Mouse (Mus musculus) megakaryocyte, adult 5-6 weeks (primary cell): ENCODE results near the gene Atp4a. TPM values are rescaled to one million over a fixed set of nuclear protein-coding genes. Genes with fewer than 3 reads are reported as not detected.
"Not testable (repeated sequence)": the region's sequence is repeated elsewhere in the genome, so short reads cannot be mapped to it uniquely, and the experiment has no call there.

Source experiments
- ATAC-seq: 2 replicates; pipeline ENCODE4 v1.8.0; 2016; ENCODE audit warnings: mild to moderate bottlenecking, inconsistent platforms; ENCODE audit not compliant: poor library complexity, severe bottlenecking
- total RNA-seq, 2 experiments: library from RNA; stranded (forward) in 1 of 2; stranded (reverse) in 1 of 2; fragments of 153-499, 151-499 nt in 1 of 2; fragments of 221-1000, 200-1000 nt in 1 of 2; gene quantifications; 2 replicates each; pipeline versions ENCODE4 v1.2.3 to v1.2.4; 2015 to 2017

Gene Atp4a
- total RNA-seq, 2 experiments from 2014 or later, result 0.04 to 1.3 TPM

- peak; percentile 95 for ATAC-seq
Observed at GRCm38 (mm10) chr7:30729396-30730063, 17.5 kb downstream of the Atp4a start, which contains the start of gene Tmem147. Gene Tmem147, minus strand, starts transcription at chr7:30729540.

- not testable (repeated sequence) for ATAC-seq
Observed at GRCm38 (mm10) chr7:30730064-30730722, 18.2 kb downstream of the Atp4a start.

GRCm38 (mm10) chr7:30736211-30736610 is 24.2 kb downstream of the Atp4a start:
- ATAC-seq, result no peak

DNA sequence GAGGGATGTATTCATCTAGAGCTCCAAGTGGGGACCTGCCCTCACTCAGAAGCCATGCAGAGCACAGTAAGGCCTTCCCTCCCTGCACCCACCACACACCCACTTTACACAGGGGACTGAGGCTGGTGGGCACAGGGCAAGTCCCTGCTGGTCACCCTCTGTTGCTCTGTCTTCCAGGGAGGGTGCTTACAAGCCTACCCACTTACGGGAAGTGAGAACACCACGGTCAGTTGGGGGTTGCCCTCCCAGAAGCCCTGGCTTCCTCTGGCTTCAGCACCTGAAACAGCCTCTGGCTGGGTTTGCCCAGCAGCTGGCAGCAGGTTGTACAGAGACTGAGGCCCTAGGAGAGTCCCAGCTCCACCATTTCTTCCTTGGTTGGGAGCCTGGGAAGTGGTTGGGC is 30.6 kb downstream of the Atp4a start:
- peak; percentile 59 for ATAC-seq

- ATAC-seq, result not testable (repeated sequence)
Observed at GRCm38 (mm10) chr7:30743617-30744016, 31.6 kb downstream of the Atp4a start, which contains the start of gene Gapdhs. Gene Gapdhs, minus strand, starts transcription at chr7:30743681.

DNA sequence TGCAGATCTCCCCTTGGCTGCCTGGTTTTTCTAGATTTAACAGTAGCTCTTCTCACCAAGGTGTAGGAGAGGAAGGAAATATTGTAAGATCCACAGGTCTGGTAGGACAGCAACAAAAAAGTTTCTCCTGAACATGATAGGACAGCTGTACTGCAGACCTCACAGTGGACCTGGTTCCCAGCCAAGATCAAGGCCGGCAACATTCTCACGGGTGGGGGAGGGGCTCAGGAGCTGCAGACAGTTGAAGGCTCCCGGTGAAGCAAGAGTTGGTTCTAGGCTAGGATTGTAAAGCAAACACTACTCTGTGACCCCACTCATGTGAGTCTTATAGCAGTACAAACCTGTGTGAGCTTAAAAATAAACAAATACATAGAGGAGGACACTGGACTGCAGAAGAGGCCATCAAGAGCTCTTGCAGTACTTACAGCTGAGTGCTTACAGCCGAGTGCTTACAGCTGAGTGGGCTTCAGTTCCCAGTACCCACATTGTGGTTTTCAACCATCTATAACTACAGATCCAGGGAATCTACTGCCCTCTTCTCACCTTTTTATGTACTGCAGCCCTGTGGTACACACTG is 32.1 kb downstream of the Atp4a start:
- ATAC-seq, result no peak

- ATAC-seq, result no peak
Observed at GRCm38 (mm10) chr7:30747525-30748204, 35.7 kb downstream of the Atp4a start.

DNA sequence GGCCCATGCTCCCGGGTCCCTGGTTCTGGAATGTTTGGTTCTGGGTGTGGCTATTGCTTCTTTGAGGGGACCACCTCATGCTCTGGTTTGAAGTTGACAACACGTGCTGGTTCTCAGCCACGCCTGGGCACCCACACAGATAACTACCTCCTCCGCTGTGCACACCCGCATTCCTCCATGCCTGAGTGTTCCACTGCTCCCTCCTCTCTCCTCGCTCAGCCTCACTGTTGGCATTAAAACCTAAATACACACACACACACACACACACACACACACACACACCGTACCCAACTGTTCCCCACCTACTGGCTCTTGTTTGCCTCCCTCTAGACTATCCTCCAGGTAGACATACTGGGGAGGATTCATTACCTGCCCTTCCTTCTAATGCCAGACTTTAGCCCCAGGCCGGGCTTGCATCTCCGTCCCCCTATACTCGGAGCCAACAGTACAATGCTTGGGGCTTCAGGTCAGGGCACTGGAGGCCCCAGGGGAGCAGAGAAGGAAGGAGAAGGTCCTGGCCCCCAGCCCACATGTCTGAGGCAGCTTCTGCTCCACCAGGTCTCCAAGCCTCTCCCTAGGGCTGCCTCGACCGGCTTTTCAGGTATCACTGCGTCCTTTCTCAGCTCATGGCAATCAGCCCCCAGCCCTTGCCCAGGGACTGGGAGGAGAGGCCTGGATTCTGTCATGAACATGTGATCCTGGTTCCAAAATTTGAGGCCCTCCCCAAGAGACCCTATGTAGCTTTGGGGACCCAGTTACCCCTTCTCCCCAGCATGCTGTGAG is 38.0 kb downstream of the Atp4a start:
- no peak for ATAC-seq

GRCm38 (mm10) chr7:30751086-30751669 is 39.2 kb downstream of the Atp4a start, which contains the start of gene Sbsn:
Gene Sbsn, plus strand, starts transcription at chr7:30751471.
- no peak for ATAC-seq

DNA sequence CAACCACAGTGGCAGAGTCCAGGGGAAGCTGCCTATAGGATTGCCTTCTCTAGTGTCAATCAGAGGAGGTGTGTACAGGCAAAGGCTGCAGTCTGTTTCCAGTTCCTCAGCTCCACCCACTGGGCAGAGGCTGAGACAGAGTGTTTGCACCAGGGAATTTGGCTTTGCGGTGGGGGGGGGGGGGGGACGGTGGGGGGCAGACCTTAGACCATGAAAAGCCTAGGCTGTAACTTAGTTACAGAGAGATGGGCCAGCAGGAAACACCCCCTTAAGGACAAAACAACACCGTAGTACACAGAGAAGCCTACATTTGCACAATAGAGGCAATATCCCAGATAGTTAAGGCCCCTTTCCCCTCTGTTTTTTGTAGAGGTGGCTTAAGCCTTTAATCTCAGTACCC is 45.0 kb downstream of the Atp4a start:
- ATAC-seq, result no peak

GRCm38 (mm10) chr7:30758853-30759252 is 46.8 kb downstream of the Atp4a start:
- ATAC-seq, result no peak

DNA sequence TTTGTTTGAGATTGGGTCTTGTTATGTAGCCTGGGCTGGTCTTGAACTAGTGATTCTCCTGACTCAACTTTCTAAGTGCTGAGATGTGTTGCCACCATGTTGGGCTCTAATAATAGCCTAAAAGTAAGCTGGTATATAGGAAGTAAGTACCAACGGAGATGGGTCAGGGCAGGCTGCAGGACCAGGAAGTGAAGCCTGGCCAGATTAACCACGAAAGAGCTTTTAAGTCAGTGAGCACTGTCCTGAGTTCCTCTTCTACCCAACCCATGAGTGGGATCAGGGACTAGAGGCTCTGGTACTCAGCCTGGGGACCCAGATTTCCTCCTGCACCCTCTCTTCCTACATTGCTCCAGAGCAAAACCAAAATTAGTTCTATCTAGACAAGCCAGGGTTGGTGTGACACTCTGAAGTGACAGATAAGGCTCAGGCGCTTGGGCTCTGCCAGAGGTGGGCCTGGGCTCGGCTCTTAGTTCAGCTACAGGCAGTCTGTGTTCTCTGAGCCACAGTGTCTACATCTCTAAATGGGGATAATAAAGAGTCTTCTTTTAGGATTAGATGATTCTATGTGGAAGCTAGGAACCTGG is 49.9 kb downstream of the Atp4a start:
- ATAC-seq, result peak; percentile 88

- ATAC-seq, result no peak
Observed at GRCm38 (mm10) chr7:30763456-30763855, 51.4 kb downstream of the Atp4a start, which contains the start of gene Dmkn. Gene Dmkn, plus strand, starts transcription at chr7:30763756.

GRCm38 (mm10) chr7:30765173-30765572 is 53.2 kb downstream of the Atp4a start:
- ATAC-seq, result no peak

GRCm38 (mm10) chr7:30766408-30766807 is 54.4 kb downstream of the Atp4a start:
- ATAC-seq, result no peak

- no peak for ATAC-seq
Observed at GRCm38 (mm10) chr7:30769236-30769635, 57.2 kb downstream of the Atp4a start.
